Mouse (Mus musculus) lung, postnatal 0 days (tissue): ENCODE measurements around the gene Tssk2.

Source experiments
- CTCF ChIP-seq: IDR thresholded peaks from 2 replicates; pipeline ENCODE4 v1.5.1; 2016; ENCODE audit warnings: antibody characterized with exemption, mild to moderate bottlenecking
- EP300 ChIP-seq: IDR thresholded peaks from 2 replicates; pipeline ENCODE4 v1.6.1; 2016; ENCODE audit warnings: antibody characterized with exemption, mild to moderate bottlenecking, control low read depth

DNA sequence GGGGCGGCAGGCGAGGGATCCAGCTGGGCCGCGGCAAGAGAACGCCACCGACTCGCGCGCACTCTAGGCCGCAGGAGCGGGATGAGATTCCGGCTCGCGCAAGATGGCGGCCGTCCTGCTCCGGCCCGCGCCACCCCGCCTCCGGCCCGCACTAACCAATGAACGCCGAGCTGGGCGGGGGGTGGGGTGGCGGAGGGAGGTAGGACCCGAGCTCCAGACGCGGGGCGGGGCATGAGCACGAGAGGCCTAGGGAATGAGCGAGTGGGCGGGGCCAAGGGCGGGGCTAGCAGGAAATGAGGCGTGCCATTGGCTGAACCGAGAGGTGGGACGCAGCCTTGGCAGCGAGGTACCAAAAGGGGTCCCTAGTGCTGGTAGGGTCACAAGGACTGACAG is 6.9 kb upstream of the Tssk2 start, which contains the start of gene Gm20518:
- TF ChIP-seq CTCF (peak; percentile 29; the same call in 1 of the 2 replicates), EP300 (no peak)
